Mouse (Mus musculus) ES-E14 (cell line): ENCODE measurements around the gene Ccdc85c.

Experiments used
- CHD2 ChIP-seq: IDR thresholded peaks from 2 replicates; pipeline ENCODE4 v1.6.1; 2014; ENCODE audit warnings: mild to moderate bottlenecking, low read depth, low read length, inconsistent platforms
- HCFC1 ChIP-seq: IDR thresholded peaks from 2 replicates; pipeline ENCODE4 v1.6.1; 2012; ENCODE audit warnings: low read length, inconsistent platforms, borderline replicate concordance; ENCODE audit not compliant: insufficient read depth
- MAFK ChIP-seq: IDR thresholded peaks from 2 replicates; pipeline ENCODE4 v1.6.1; 2014; ENCODE audit warnings: mild to moderate bottlenecking, low read depth, low read length, inconsistent platforms; ENCODE audit not compliant: insufficient read depth

DNA sequence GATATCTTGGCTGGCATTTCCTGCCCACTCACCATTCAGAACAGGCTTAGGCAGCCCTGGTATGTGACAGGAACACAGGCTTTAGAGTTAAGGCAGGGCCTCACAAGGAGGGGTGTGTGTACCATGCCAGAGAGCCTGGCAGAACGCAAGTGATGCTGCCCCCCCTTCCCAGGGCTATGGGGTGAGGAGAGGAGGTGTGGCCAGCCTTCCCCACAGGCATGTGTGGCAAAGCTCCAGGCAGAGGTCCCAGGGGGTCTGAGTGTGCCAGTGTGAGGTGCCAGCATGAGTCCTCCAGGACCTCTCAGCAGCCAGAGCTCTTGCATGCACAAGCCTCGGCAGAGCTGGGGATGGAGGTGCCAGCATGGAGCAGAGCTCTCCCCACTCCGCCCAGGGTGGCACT lies 19.4 kb upstream of the Ccdc85c start:
- no peak for TF ChIP-seq HCFC1
- no peak for TF ChIP-seq MAFK
- no peak for TF ChIP-seq CHD2
